Mouse (Mus musculus) erythroblast, embryonic 14.5 days (primary cell): Measurements from ENCODE around the gene Tmem209.

Experiments
- GATA1 ChIP-seq: IDR thresholded peaks from 2 replicates; pipeline ENCODE4 v1.6.1; 2012; ENCODE audit warnings: low read length, inconsistent platforms, mixed read lengths
- TAL1 ChIP-seq: IDR thresholded peaks from 3 replicates; pipeline ENCODE4 v1.6.1; 2012; ENCODE audit warnings: low read length, inconsistent platforms, mixed read lengths

GRCm38 (mm10) chr6:30543077-30543476 lies 33.5 kb upstream of the Tmem209 start:
- TF ChIP-seq TAL1 (no peak), GATA1 (no peak)
